Mouse (Mus musculus): ENCODE data around the gene Crtc1.

Gene Crtc1

GRCm38 (mm10) chr8:70419879-70420643, 19.3 kb downstream of the Crtc1 start:
- no peak for DNase-seq

GRCm38 (mm10) chr8:70418954-70419353, 20.4 kb downstream of the Crtc1 start:
- DNase-seq = no peak

- no peak for DNase-seq
These were observed 21.5 kb downstream of the Crtc1 start for GRCm38 (mm10) chr8:70417914-70418313.

GRCm38 (mm10) chr8:70416941-70417340, 22.4 kb downstream of the Crtc1 start:
- DNase-seq = no peak

- DNase-seq = no peak
These were observed 23.6 kb downstream of the Crtc1 start for GRCm38 (mm10) chr8:70415540-70416451.

- DNase-seq = no peak
These were observed 25.0 kb downstream of the Crtc1 start for GRCm38 (mm10) chr8:70414310-70414946.

GRCm38 (mm10) chr8:70410281-70410680, 29.1 kb downstream of the Crtc1 start:
- DNase-seq = no peak

GRCm38 (mm10) chr8:70409455-70409871, 29.9 kb downstream of the Crtc1 start:
- DNase-seq = no peak

GRCm38 (mm10) chr8:70409019-70409418, 30.4 kb downstream of the Crtc1 start:
- no peak for DNase-seq

- no peak for DNase-seq
These were observed 31.1 kb downstream of the Crtc1 start for GRCm38 (mm10) chr8:70408301-70408700.

- peak; percentile 49 for DNase-seq
These were observed 32.8 kb downstream of the Crtc1 start for GRCm38 (mm10) chr8:70406427-70407069.

GRCm38 (mm10) chr8:70405189-70405588, 34.2 kb downstream of the Crtc1 start:
- no peak for DNase-seq

- DNase-seq = no peak
These were observed 35.2 kb downstream of the Crtc1 start for GRCm38 (mm10) chr8:70404212-70404611.

GRCm38 (mm10) chr8:70397611-70398563, 41.5 kb downstream of the Crtc1 start:
- no peak for DNase-seq

GRCm38 (mm10) chr8:70396184-70396583, 43.2 kb downstream of the Crtc1 start:
- no peak for DNase-seq

GRCm38 (mm10) chr8:70395649-70396048, 43.7 kb downstream of the Crtc1 start:
- no peak for DNase-seq

GRCm38 (mm10) chr8:70394269-70394998, 44.9 kb downstream of the Crtc1 start:
- DNase-seq = no peak

- no peak for DNase-seq
These were observed 46.3 kb downstream of the Crtc1 start for GRCm38 (mm10) chr8:70393087-70393486.

GRCm38 (mm10) chr8:70389678-70390077, 49.7 kb downstream of the Crtc1 start:
- no peak for DNase-seq

- peak; percentile 57 for DNase-seq
These were observed 56.1 kb downstream of the Crtc1 start for GRCm38 (mm10) chr8:70383287-70383686.

GRCm38 (mm10) chr8:70380069-70380468, 59.3 kb downstream of the Crtc1 start:
- DNase-seq = no peak
